Mouse (Mus musculus) cortical plate, adult 2 months (tissue): ENCODE results near the gene Lamb3.

Experiments used
- CTCF ChIP-seq: fragments of 200-500 bp; IDR thresholded peaks from 2 replicates; pipeline ENCODE4 v1.5.1; 2011; ENCODE audit warnings: mild to moderate bottlenecking, control low read depth, low read length; ENCODE audit not compliant: insufficient read depth; ENCODE audit errors: extremely low read depth
- POLR2A ChIP-seq: fragments of 200-500 bp; IDR thresholded peaks from 2 replicates; pipeline ENCODE4 v1.6.1; 2011; ENCODE audit warnings: mild to moderate bottlenecking, low read length, control low read depth; ENCODE audit not compliant: insufficient read depth; ENCODE audit errors: extremely low read depth

DNA sequence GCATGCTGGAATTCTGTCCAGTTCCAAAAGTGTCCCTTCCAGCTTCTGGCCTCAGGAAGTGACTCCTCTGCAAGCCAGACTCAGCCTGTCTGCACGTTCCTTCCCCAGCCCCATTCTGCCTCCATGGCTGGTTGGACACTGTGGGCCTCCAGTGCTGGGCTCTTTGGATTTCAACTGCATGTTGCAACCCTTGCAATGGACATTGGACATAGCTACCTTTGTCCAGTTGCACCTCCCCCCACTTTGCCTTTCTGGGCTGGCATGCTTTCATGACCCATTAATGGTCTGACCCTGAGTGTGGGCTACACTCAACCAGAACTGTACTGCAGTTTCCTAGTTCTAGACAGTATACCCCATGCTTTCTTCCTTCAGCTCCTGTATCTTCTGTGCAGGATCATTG, 104.1 kb downstream of the Lamb3 start:
- TF ChIP-seq CTCF (no peak), POLR2A (no peak)
